Mouse (Mus musculus) testis, adult 2 months (tissue): ENCODE measurements around the gene Dcps. TPM values are rescaled to one million over a fixed set of nuclear protein-coding genes. Genes with fewer than 3 reads are reported as not detected.

Source experiments
- H3K27ac ChIP-seq: fragments of 200-500 bp; 2 replicates; pipeline ENCODE4 v1.5.1; 2012; ENCODE audit warnings: low read depth, low read length; ENCODE audit not compliant: control insufficient read depth, insufficient read depth
- H3K27me3 ChIP-seq: fragments of 200-500 bp; 2 replicates; pipeline ENCODE4 v1.6.1; 2012; ENCODE audit warnings: mild to moderate bottlenecking, low read length, moderate library complexity; ENCODE audit not compliant: control insufficient read depth, insufficient read depth
- H3K36me3 ChIP-seq: fragments of 200-500 bp; 2 replicates; pipeline ENCODE4 v1.6.1; 2012; ENCODE audit warnings: mild to moderate bottlenecking, low read length; ENCODE audit not compliant: control insufficient read depth, insufficient read depth
- H3K4me1 ChIP-seq: fragments of 200-500 bp; 2 replicates; pipeline ENCODE4 v1.6.1; 2012; ENCODE audit warnings: low read length; ENCODE audit not compliant: control insufficient read depth, insufficient read depth
- H3K4me3 ChIP-seq: fragments of 200-500 bp; 2 replicates; pipeline ENCODE4 v1.5.1; 2012; ENCODE audit warnings: low read depth, mild to moderate bottlenecking, low read length, moderate library complexity, mixed read lengths; ENCODE audit not compliant: control insufficient read depth
- CTCF ChIP-seq: fragments of 200-500 bp; IDR thresholded peaks from 2 replicates; pipeline ENCODE4 v1.5.1; 2012; ENCODE audit warnings: low read depth, mild to moderate bottlenecking, inconsistent platforms, low read length, moderate library complexity; ENCODE audit not compliant: control insufficient read depth, insufficient read depth, insufficient replicate concordance
- POLR2A ChIP-seq: fragments of 200-500 bp; IDR thresholded peaks from 2 replicates; pipeline ENCODE4 v1.6.1; 2012; ENCODE audit warnings: low read depth, mild to moderate bottlenecking, inconsistent platforms, low read length, moderate library complexity; ENCODE audit not compliant: control insufficient read depth
- polyA plus RNA-seq: library from polyadenylated mRNA; depleted of rRNA; stranded (reverse); fragments of >200 nt; gene quantifications from 2 replicates; pipeline ENCODE4 v1.2.3, GENCODE M21; 2012

Dcps gene
- polyA plus RNA-seq, 1 experiment: 16.7 TPM

- no peak overlapping the region for H3K4me3 ChIP-seq
- no peaks in the 10 kb centered on the region for H3K27me3 ChIP-seq
- H3K27ac ChIP-seq: no peak overlapping the region
- TF ChIP-seq POLR2A: no peak
- H3K36me3 ChIP-seq: 0 out of 2 replicates have a peak, but pooled peaks cover 2% of the 10 kb centered on the region
- H3K4me1 ChIP-seq: no peaks in the 10 kb centered on the region
Measured at GRCm38 (mm10) chr9:35170071-35170470, 5.8 kb downstream of the Dcps start.

GRCm38 (mm10) chr9:35166798-35167635, 8.8 kb downstream of the Dcps start:
- Histone ChIP-seq H3K27ac (no peak overlapping the region), H3K4me3 (no peak overlapping the region)
- no peak for TF ChIP-seq POLR2A
- no peak for TF ChIP-seq CTCF

GRCm38 (mm10) chr9:35166144-35166797, 9.6 kb downstream of the Dcps start:
- 0 out of 2 replicates have a peak, but pooled peaks cover 2% of the 10 kb centered on the region for H3K36me3 ChIP-seq
- H3K4me3 ChIP-seq: no peak overlapping the region
- no peaks in the 10 kb centered on the region for H3K27me3 ChIP-seq
- TF ChIP-seq POLR2A: no peak
- H3K4me1 ChIP-seq: no peaks in the 10 kb centered on the region
- no peak overlapping the region for H3K27ac ChIP-seq

More at GRCm38 (mm10) chr9:35166798-35167635, 8.8 kb downstream of the Dcps start:
- no peaks in the 10 kb centered on the region for H3K27me3 ChIP-seq
- H3K36me3 ChIP-seq: 0 out of 2 replicates have a peak, but pooled peaks cover 2% of the 10 kb centered on the region
- H3K4me1 ChIP-seq: no peaks in the 10 kb centered on the region

- no peak for TF ChIP-seq CTCF
- TF ChIP-seq POLR2A: no peak
- Histone ChIP-seq H3K27ac (no peak overlapping the region), H3K27me3 (no peaks in the 10 kb centered on the region), H3K36me3 (0 out of 2 replicates have a peak, but pooled peaks cover 2% of the 10 kb centered on the region), H3K4me3 (no peak overlapping the region), H3K4me1 (no peaks in the 10 kb centered on the region)
Measured at GRCm38 (mm10) chr9:35164142-35164874, 11.6 kb downstream of the Dcps start.

GRCm38 (mm10) chr9:35163011-35163690, 12.7 kb downstream of the Dcps start:
- no peak overlapping the region for H3K27ac ChIP-seq
- no peak for TF ChIP-seq CTCF
- TF ChIP-seq POLR2A: no peak
- H3K27me3 ChIP-seq: no peaks in the 10 kb centered on the region
- no peaks in the 10 kb centered on the region for H3K4me1 ChIP-seq
- no peak overlapping the region for H3K4me3 ChIP-seq
- H3K36me3 ChIP-seq: 0 out of 2 replicates have a peak, but pooled peaks cover 2% of the 10 kb centered on the region

GRCm38 (mm10) chr9:35161721-35162120, 14.1 kb downstream of the Dcps start:
- TF ChIP-seq POLR2A (no peak), CTCF (no peak)
- no peak overlapping the region for H3K27ac ChIP-seq
- no peak overlapping the region for H3K4me3 ChIP-seq

More at GRCm38 (mm10) chr9:35161721-35162120, 14.1 kb downstream of the Dcps start:
- Histone ChIP-seq H3K27me3 (no peaks in the 10 kb centered on the region), H3K4me1 (no peaks in the 10 kb centered on the region), H3K36me3 (0 out of 2 replicates have a peak, but pooled peaks cover 2% of the 10 kb centered on the region)
